Mouse (Mus musculus) C2C12 (cell line): ENCODE data around the gene Igf2r.
A peak's percentile ranks its signal among the peaks of the same experiment; 100 is the strongest.

Source experiments
- CEBPB ChIP-seq: IDR thresholded peaks from one replicate; pipeline ENCODE4 v1.6.1; 2011; ENCODE audit warnings: low read depth, mild to moderate bottlenecking, control low read depth, moderate library complexity
- CTCF ChIP-seq: IDR thresholded peaks from one replicate; pipeline ENCODE4 v1.5.1; 2011; ENCODE audit not compliant: control insufficient read depth, insufficient read depth, insufficient read length
- MAX ChIP-seq: IDR thresholded peaks from one replicate; pipeline ENCODE4 v1.6.1; 2011; ENCODE audit warnings: mild to moderate bottlenecking, control low read depth
- MYOD1 ChIP-seq: IDR thresholded peaks from one replicate; pipeline ENCODE4 v1.6.1; 2011; ENCODE audit warnings: low read depth; ENCODE audit not compliant: control insufficient read depth, insufficient read length
- USF1 ChIP-seq: IDR thresholded peaks from one replicate; pipeline ENCODE4 v1.6.1; 2011; ENCODE audit warnings: low read depth, mild to moderate bottlenecking, control low read depth, moderate library complexity

GRCm38 (mm10) chr17:12769380-12769921, at the start of gene Igf2r:
- no peak for TF ChIP-seq CEBPB
- TF ChIP-seq CTCF: no peak
- TF ChIP-seq USF1: peak; percentile 60
- TF ChIP-seq MAX: no peak
- no peak for TF ChIP-seq MYOD1
